Mouse (Mus musculus) spleen, postnatal 36 days (tissue): ENCODE results near the gene Sptbn2.

ENCODE experiments used
- DNase-seq, 2 experiments: peaks; one replicate each; pipeline ENCODE4 v3.0.0; 2022; ENCODE audit warnings: low spot score in 2 of 2, mixed read lengths in 1 of 2

Gene Sptbn2

GRCm38 (mm10) chr19:4711098-4711600 is at the start of gene Sptbn2:
TSS of gene Sptbn2 (plus strand) at chr19:4711167.
- DNase-seq: no peak

- no peak for DNase-seq
Observed at GRCm38 (mm10) chr19:4666815-4667214, 44.2 kb upstream of the Sptbn2 start.

- DNase-seq: no peak
Observed at GRCm38 (mm10) chr19:4670776-4671175, 40.2 kb upstream of the Sptbn2 start.

- no peak for DNase-seq
Observed at GRCm38 (mm10) chr19:4672401-4672800, 38.6 kb upstream of the Sptbn2 start.

GRCm38 (mm10) chr19:4694346-4694745 is 16.6 kb upstream of the Sptbn2 start:
- DNase-seq: no peak

- no peak for DNase-seq
Observed at GRCm38 (mm10) chr19:4697121-4697520, 13.8 kb upstream of the Sptbn2 start.

GRCm38 (mm10) chr19:4697721-4698120 is 13.2 kb upstream of the Sptbn2 start:
- DNase-seq: no peak

- no peak for DNase-seq
Observed at GRCm38 (mm10) chr19:4698205-4698677, 12.7 kb upstream of the Sptbn2 start, which contains the start of gene Gm960. TSS of gene Gm960 (minus strand) at chr19:4698668.

GRCm38 (mm10) chr19:4698856-4699255 is 12.1 kb upstream of the Sptbn2 start:
- no peak for DNase-seq

- DNase-seq: no peak
Observed at GRCm38 (mm10) chr19:4699821-4700220, 11.1 kb upstream of the Sptbn2 start.

GRCm38 (mm10) chr19:4700656-4701055 is 10.3 kb upstream of the Sptbn2 start:
- no peak for DNase-seq

GRCm38 (mm10) chr19:4701221-4701620 is 9.7 kb upstream of the Sptbn2 start:
- no peak for DNase-seq

- no peak for DNase-seq
Observed at GRCm38 (mm10) chr19:4708765-4709164, 2.2 kb upstream of the Sptbn2 start.

GRCm38 (mm10) chr19:4711601-4712155 is 711 bp downstream of the Sptbn2 start:
- DNase-seq: no peak

GRCm38 (mm10) chr19:4712156-4712780 is 1.3 kb downstream of the Sptbn2 start:
- DNase-seq: no peak

- no peak for DNase-seq
Observed at GRCm38 (mm10) chr19:4712781-4713526, 2.0 kb downstream of the Sptbn2 start.

- DNase-seq: no peak
Observed at GRCm38 (mm10) chr19:4713886-4714285, 2.9 kb downstream of the Sptbn2 start.

- no peak for DNase-seq
Observed at GRCm38 (mm10) chr19:4716756-4717155, 5.8 kb downstream of the Sptbn2 start.

GRCm38 (mm10) chr19:4717281-4717680 is 6.3 kb downstream of the Sptbn2 start:
- DNase-seq: no peak

GRCm38 (mm10) chr19:4718716-4719115 is 7.7 kb downstream of the Sptbn2 start:
- no peak for DNase-seq

- no peak for DNase-seq
Observed at GRCm38 (mm10) chr19:4719351-4719764, 8.4 kb downstream of the Sptbn2 start.

GRCm38 (mm10) chr19:4720112-4720511 is 9.1 kb downstream of the Sptbn2 start:
- no peak for DNase-seq
